Mouse (Mus musculus): ENCODE measurements around the gene Ezh1.

DNA sequence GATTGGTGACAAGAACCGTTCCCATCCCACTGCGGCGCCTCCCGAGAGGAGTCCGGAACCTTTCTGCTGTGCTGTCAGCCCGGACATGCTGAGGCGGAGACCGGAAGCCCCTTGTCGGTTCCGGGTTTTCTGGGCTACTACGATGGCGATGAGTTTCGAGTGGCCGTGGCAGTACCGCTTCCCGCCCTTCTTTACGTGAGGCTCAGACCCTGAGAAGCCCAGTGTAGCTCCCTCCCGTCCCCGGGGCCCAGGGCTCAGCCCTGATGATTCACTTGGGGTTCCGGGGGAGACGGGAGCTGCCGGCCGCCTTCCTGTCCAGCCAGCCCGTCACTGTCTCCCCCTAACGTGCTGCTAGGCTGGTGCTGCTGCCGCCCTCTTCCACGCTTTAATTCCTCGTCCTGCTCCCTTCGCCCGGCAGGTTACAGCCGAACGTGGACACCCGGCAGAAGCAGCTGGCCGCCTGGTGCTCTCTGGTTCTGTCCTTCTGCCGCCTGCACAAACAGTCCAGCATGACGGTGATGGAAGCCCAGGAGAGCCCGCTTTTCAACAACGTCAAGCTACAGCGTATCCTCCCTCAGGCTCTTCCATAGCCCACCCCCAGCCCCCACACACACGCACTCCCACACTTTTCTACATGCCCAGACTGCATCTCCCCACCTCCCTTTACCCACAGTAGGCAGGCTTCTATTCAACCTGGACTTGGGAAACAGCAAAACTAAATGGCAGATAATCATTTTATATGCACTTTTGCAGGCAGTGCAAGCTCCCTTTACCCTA, 27.5 kb upstream of the Ezh1 start, which contains the start of gene Vps25:
- TF ChIP-seq CTCF (conservative IDR thresholded peaks at IDR 0.05; ENCODE audit: low read length) (no peak), NANOG (IDR thresholded peaks at IDR 0.05; ENCODE audit: borderline replicate concordance, low read length) (no peak)
